Mouse (Mus musculus): ENCODE results near the gene Plin4.
"Not testable (repeated sequence)": the region's sequence is repeated elsewhere in the genome, so short reads cannot be mapped to it uniquely, and the experiment has no call there.

The Plin4 gene

DNA sequence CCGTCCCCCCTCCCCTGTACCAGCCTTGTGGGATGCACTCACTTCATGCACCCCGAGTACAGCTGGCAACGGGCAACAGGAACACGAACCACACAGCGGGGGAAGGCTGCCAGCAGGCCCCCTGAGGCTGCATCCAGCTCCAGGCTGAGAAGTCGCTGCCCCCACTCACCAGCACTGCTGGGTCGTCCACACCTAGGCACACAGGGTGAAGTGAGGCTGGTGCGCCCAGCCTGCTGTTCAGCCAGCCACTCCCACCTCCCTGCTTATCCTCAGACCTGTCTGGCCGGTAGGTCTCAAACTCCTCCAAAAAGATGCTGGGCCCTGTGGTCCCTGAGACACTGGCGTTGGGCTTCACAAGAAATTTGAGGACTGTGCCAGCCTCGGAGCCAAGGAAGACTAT is 16.6 kb upstream of the Plin4 start:
- DNase-seq (ENCODE audit: low spot score), result no peak

DNA sequence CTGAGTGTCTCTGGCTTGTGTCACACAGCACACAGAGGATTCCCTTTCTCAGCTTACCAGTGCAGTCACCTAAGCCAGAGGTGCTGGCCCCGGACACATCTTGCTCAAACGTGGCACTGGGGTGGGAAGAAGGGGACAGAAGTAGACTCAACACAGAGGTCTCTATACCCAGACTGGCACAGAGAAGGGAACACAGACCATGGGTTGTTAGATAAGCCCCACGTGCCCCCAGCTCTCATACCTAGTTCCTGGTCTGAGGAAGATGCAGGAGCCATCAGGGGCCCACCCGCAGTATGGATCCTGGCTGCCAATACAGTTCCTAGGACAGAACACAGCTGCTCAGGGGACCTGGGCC is 15.7 kb upstream of the Plin4 start:
- no peak for DNase-seq (ENCODE audit: low spot score)

DNA sequence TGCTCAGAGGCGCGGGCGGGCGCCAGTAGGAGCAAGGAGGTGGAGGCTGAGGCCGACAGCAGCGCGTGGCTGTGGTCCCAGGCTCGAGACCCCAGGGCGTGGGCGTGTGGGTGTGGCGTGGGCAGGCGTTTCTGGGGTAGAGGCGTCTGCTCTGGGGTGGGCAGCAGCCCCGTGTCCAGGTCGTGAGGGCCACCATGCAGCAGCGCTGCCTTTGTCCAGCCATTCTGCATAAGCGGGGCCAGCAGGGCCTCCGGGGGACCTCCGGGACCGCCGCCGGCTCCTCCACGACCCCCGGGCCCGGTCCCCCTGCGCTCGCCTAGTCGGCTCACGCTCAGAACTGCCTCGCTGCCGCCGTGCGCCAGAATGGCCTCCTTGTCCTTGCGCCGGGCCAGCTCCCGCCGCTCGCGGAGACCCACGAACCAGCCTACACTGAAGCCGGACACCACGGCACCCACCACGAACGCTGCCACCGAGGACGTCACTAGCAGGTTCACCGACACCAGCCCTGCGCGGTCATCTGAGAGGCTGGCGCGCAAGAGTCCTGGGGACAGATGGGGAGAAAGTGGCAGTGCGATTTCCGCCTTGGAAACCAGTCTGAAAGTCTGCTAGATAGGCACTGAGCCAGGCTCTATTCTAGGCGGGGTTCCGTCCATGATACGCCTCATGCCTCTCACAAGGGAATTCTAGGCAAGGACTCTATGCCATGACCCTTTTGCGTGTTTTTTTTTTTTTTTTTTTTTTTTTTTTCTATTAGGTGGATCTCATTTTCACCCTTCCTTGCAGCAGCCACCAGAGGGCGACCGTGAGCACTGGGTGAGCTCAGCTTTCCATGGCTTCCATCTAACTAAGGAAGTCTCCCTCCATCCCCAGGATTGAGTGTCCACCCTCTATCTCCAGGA is 15.0 kb upstream of the Plin4 start:
- DNase-seq (ENCODE audit: low spot score), result no peak

DNA sequence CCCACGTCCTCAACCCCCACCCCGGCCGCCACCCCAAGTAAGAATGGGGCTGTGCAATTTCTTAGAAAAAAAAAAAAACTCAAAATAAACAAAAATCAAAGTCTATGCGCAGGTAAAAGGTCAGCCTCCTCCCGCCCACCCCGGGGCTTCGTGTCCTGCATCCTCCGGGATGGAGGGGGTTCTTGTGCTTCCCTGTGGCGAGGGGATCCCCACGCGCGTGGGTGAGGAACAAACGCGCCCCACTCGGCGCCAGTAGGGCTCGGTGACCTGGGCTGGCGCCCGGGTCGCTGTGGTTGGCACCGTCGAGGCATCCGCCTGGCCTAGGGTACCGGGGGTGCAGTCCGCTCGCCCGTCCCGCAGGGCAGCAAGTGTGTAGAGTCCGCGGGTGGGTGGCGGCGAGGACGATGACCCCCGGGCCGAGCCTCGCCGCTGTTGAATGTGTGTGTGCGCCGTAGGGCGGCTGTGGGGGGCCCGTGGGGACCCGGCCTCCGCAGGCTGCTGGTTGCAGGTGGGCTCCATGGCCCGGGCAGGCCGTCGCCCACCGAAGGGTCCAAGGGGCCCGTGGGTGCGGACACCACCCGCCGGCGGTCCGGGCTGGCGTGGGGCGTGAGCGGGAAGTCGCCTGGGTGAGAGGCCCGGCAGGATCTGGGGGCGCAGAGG is 14.2 kb upstream of the Plin4 start:
- no peak for DNase-seq (ENCODE audit: low spot score)

DNA sequence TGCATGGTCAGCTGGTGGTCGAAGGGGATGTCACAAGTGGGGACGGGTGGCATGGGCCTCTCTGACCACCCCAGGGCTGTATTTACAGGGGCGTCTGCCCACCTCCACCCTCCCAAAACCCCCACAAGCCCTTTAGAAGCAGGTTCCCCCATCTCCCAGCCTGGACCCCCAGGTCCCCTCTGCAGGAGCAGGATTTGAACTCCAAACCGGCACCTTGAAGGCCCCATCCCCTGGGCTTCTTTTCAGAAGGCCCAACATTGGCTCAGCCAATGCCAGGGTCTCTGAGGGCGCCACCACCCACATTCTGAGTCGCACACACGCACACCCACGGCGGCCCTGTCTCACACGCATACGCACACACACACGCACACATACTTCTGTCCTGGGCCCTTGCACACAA is 13.6 kb upstream of the Plin4 start:
- no peak for DNase-seq (ENCODE audit: low spot score)

DNA sequence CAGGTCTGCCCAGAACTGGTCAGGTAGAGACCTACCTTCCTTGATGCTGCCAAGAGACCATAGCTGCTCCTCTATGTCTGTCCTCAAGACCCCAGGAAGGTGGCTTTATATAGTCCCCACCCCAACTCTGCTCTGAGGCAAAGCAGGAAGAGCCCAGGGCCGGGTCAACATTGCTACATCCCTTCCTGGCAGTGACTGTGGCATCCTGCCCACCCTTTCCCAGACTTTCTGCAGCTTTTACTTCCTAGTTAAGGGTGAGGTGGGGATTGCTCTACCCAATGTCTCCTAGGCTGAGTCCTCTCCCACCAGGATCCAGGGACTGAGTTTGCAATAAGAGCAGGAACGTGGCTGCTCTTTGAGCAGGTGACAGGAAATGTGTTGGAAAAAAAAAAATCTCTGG is 12.2 kb upstream of the Plin4 start, which contains the start of gene Lrg1:
Lrg1 (minus strand) TSS at position 176 of the 400 bp plus-strand sequence.
- DNase-seq (ENCODE audit: low spot score), result no peak

DNA sequence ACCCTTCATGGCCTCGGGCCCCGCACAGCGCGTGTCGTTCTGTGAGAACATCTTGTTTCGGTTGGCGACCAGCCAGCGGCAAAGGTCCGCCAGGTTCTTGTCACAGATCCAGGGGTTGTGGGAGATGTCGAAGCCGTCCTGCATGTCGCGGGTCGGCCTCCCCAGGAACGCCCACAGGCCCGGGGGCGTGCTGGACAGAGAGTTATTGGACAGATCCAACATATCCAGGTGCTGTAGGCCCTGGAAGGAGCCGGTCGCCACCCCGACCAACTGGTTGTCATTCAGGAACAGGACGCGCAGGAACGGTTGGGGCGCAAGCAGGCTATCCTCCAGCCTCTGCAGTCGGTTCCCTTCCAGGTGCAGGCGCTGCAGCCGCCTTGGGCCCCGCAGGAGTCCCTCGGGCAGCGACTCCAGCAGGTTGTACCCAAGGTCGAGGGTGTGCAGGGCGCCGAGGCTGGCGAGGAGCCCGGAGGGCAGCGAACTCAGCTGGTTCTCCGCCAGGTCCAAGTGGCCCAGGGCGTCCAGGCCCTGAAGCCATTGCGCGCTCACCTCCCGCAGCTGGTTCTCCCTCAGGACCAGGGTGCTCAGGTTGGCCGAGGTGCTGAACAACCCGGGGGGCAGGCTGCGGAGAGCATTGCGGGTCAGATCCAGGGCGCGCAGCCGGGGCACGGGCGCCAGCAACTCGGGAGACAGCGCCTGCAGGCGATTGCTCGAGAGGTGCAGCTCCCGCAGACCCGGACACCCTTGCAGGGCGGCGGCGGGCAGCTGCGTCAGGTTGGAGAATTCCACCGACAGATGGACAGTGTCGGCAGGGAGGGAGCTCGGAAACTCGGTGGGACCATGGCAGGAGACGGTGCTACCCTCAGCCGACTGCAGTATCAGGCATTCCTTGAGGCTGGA is 10.6 kb upstream of the Plin4 start:
- no peak for DNase-seq (ENCODE audit: low spot score)

DNA sequence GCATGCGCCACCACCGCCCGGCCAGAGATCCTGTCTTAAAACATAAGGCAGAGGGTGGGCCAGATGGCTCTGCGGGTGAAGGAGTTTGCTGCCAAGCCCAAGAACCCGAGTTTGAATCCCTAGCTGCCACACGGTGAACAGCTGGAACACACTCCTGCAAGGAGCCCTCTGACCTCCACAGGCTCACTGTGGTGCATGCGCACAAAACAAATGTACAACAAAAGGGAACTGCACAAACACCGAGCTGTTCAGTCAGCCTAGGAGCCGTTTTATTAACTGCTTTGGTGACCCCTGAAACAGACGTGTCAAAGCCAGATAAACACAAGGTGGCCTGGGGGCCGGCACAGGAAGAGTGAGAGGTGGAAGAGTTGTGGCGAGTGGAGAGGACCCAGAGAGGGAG is 9.8 kb upstream of the Plin4 start:
- DNase-seq (ENCODE audit: low spot score), result no peak

DNA sequence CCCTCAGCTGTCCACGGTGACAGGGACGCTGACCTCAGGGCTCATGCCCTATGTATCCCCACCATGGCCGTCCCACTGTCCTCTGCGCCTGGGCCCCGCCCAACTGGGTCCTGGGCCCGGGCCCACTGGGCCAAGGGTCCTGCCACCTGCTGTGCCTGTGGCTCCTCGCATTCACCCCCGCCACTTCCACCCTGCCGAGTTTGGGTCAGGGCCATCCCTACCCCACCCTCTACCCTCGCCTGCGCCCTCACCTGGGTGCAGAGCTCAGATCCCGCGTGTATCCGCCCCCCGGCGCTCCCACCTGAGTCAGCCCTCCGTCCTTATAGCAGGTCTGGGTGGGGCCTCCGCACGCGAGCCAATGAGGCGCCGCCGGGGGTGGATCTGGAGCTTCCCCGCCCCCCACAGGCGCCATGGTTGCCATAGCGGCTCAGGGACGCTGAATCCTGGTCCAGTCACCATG is 7.7 kb upstream of the Plin4 start, which contains the start of gene Plin5:
Plin5 (minus strand) TSS at position 346 of the 460 bp plus-strand sequence.
- no peak for DNase-seq (ENCODE audit: low spot score)

DNA sequence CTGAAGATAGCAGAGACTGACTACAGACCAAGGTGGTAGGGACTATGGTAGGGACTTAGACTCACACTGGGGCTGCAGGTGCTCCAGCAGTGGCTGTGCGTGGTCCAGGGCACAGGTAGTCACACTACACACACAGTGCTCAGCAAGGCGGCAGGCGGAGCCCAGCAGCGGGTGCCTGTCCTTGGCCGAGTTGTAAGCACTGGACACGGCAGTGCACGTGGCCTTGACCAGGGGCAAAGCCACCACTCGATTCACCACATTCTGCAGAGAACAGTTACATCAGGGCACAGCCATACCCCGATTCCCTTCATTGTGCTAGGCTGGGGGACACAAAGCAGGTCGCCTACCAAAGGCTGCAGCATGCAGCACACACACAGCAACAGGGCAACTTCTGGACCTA is 6.6 kb upstream of the Plin4 start:
- DNase-seq (ENCODE audit: low spot score), result no peak

DNA sequence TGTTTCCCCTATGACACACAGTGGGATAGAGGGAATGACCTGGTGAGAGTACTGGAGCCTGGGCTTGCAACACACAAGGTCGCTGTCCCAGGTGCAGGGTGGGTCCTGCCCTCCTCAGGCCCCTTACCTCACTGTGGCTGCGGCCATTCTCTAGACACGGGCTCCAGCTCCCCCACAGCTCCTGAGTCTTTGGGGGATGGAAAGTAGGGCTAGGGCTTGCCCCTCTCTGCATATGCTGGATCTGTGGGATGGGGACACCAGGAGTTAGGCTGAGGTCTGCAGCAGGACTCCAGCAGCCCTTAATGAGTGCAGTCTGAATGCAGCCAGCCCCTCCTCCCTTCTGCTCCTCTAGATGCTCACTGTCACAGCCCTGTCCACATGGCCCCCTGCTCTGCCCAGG is 3.1 kb upstream of the Plin4 start:
- no peak for DNase-seq (ENCODE audit: low spot score)

DNA sequence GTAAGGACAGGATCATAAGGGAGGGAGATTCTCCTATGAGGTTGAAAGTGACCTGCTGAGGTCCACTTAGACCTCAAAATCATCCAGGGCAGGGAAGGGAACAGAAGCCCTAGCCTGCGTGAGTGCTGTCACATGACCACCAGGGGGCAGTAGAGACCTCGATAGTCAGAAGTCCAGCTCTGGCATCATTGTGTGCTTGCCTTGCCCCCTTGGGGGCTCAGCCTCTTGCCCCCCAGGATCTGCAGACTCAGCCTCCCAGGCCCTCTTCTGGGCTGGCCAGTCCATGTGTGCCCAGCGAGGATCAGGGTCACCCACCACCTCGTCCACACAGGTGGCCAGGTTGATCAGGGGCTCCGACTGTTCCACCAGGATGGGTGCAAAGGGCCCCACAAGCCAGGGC is 2.3 kb upstream of the Plin4 start:
- DNase-seq (ENCODE audit: low spot score), result no peak

DNA sequence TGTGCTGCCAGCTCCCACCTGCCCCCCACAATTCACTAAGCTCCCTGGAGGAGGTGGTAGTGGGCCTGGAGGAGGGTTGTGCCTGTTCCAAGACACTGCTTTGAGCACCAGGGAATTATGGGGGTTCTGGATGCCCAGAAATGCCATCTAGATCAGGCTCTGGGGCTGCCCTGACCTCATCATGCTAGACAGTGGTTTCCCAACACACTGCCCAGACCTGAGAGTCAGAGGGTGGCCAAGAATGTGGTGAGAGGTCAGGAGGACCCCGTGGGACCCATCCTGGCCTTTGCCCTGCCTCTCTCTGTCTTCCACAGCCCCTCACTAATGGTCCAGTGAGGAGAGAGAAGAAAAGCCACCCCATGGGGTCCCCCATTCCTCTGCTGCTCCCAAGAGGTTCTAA is 1.4 kb upstream of the Plin4 start:
- no peak for DNase-seq (ENCODE audit: low spot score)

DNA sequence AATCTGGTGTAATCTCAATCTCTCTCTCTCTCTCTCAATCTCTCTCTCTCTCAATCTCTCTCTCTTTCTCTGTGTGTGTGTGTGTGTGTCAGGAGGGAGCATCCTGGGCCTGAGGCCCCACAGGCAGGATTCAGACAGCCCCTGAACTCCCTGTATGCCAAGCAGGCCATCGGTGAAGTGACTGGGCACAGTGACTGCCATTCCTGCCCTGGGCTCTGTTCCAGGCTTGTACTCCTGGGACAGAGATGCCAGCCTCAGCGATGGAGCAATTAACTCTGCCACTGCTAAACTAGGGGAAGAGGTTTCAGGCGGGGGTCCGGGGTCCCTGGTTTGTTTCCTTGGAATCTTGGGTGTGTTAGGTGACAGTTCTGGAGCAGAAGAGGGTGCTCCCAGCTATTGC is 968 bp upstream of the Plin4 start:
- no peak for DNase-seq (ENCODE audit: low spot score)

DNA sequence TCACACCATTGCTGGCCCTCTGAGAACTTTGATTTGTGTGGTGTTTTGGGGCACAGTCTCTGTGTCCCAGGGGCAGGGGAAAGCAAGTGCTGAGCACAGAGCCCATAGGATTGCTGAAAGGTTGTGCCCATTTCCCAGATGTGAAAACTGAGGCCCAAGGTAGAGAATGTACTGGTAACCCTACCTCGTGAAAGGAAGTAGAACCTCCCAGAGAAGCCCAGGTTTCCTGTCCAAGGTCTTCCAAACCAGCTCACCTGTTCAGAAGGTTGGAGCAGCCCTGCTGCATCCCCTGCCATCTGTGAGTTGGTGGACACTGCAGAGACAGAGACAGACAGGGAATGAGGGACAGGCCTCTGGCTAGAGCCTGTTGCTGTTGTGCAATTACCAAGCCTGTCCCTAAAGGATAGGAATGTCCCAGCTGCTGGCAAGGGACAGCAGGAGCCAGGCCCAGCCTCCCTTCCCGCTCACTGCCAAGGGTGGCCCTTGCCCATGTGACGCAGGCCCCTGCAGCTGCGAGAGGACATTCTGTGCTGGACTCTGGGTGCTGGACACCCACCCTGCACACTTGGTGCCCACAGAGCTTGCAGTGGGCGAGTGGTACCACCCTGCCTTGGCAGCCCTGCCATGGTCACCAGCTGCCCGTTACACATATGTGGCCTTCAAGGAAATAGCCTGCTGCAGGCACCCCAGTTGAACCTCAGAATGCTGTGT is 1.1 kb downstream of the Plin4 start:
- DNase-seq (ENCODE audit: low spot score), result no peak

DNA sequence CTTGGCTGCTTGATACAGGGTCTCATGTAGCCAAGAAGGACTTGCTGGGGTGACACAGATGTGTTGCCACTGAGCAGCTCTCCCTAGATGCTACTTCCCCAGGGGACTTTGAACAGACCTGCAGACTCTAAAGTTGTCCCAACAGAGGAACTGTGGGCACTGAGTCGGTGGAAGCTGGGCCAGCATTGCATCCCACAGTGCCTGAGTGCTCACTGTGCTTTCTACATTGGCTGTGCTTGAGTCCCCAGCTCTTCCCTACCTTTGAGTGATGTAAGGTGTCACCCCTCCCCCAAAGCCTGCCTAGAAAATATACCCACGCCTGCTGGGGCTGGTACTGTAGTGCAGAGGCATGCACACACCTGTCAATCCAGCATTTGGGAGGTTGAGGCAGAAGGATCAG is 1.9 kb downstream of the Plin4 start:
- no peak for DNase-seq (ENCODE audit: low spot score)

DNA sequence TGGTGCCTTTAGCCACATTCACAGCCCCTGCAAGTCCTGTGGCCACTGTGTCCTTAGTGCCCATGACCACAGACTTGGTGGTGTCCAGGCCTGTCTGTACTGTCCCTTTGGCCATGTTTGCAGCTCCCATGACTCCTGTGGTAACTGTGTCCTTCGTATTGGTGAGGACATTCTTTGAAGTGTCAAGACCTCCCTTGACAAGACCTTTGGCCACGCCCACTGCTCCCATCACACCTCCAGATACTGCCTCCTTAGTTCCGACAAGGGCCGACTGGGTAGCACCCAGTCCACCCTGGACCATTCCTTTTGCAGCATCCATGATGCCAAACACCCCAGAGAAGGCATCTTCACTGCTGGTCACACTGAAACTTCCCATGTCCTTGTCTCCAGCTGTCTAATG is 2.6 kb downstream of the Plin4 start:
- DNase-seq (ENCODE audit: low spot score), result no peak

DNA sequence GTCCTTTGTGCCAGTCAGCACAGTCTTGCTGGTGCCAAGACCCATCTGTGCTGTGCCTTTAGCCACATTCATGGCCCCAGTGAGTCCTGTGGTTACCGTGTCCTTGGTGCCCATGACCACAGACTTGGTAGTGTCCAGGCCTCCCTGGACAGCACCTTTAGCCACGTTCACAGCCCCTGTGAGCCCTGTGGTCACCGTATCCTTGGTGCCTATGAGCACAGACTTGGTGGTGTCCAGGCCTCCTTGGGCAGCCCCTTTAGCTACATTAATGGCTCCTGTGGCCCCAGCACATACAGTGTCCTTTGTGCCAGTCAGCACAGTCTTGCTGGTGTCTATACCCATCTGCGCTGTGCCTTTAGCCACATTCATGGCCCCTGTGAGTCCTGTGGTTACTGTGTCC is 3.2 kb downstream of the Plin4 start:
- DNase-seq (ENCODE audit: low spot score), result not testable (repeated sequence)

DNA sequence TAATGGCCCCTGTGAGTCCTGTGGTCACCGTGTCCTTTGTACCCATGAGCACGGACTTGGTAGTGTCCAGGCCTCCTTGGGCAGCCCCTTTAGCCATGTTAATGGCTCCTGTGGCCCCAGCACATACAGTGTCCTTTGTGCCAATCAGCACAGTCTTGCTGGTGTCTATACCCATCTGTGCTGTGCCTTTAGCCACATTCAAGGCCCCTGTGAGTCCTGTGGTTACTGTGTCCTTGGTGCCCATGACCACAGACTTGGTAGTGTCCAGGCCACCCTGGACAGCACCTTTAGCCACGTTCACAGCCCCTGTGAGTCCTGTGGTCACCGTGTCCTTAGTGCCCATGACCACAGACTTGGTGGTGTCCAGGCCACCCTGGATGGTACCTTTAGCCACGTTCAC is 4.8 kb downstream of the Plin4 start:
- not testable (repeated sequence) for DNase-seq (ENCODE audit: low spot score)

DNA sequence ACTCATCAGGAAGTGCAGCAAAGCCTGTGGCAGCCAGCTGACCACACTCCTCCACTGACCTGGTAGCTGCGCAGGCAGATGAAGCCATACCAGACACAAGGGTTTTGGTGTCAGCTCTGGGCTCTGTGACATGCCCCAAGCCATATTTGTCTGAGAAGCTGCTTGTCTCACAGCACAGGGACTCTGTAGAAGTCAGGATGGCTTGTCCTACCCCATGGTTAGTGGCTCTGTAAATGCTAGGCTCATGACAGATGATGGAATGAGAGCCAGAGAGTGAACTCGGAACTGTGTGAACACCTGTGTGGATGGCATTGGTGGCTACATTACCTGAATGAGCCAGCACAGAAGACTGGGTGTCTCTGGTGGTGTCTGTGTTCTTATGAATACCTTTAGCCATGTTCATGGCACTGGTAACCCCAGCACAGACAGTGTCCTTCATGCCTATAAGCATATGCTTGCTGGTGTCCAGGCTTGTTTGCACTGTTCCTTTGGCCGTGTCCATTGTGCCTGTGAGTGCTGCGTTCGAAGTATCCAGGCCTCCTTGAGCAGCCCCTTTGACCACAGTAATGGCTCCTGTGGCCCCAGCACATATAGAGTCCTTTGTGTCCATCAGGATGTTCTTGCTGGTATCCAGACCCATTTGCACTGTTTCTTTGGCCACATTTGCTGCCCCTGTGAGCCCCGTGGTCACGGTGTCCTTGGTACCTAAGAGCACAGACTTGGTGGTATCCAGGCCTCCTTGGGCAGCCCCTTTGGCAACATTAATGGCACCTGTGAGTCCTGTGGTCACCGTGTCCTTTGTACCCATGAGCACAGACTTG is 5.9 kb downstream of the Plin4 start:
- no peak for DNase-seq (ENCODE audit: low spot score)

DNA sequence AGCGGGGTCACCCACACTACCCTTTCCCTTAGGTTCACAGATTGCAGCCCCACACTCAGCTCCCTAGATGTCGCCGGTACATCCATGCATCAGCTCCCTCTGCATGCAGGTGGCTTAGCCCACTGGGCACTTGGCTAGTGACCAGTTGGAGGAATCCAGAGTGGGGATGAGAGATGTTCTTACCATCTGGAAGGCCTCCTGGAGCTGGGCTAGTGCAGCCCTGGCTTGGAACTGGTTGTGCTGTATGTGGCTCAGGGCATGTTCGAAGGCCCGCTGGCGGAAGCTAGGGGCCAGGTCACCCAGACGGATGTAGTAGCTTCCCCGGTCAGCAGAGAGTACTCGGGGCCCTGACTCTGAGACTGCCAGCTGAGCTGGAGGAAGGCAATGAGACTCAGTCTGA is 6.7 kb downstream of the Plin4 start:
- no peak for DNase-seq (ENCODE audit: low spot score)
